Mouse (Mus musculus): Measurements from ENCODE around the gene Nav1.

Gene Nav1

DNA sequence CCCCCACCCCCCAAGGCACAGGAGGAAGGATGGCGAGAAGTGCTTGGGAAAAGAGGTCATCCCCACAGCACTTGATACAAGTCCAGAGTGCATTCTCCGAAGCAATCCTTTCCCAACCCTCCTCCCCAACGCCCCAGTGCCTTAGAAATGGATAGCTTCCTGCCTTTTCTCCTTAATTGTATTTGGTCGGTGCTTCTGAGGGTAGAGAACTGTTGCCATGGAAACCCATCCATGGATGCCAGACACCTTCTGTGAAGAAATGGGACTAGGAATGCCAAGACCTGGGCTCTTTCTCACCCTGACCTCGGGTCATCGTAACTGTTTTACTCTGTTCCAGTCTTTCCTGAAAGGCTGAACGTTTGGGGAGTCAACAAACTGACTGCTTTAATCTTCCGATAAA is 26.1 kb downstream of the Nav1 start:
- no peak for DNase-seq

DNA sequence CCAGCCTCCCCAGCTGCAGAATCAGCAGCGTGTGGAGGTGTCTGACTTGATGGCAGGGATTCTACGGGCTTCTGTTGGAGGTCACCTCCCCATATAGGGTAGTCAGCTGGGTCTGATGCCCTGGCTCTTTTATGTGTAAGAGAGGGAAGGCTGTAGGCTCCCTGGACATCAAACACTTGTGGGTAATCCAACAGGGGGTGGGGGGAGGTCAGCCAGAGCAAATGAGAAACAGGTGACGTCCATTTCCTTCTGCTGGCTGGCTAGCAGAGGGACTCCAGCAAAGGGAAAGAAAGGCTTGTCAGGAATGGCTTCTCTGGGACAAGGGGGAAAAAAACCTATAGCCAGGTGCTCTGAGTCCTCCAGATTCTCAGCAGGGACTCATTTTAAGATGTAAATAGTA is 28.0 kb downstream of the Nav1 start:
- no peak for DNase-seq

DNA sequence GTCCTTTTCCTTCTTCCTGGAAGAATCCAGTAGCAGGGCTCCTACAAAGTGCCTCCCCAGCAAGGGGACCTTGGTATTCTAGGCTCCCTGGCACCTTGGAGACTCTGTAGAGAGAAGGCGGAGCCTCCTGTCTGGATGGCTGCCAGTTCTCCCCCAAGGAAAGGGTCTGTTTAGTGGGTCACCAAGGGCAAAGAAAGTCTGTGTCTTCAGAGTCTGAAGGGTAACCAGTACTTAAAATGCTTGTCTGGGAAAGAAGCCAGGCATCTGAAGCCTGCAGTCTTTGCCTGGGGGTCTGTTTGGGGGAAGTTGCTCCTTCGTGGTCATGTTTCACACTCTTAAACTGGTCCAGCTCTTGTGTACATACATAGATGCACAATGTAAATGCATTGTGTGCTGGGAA is 29.3 kb downstream of the Nav1 start:
- no peak for DNase-seq

DNA sequence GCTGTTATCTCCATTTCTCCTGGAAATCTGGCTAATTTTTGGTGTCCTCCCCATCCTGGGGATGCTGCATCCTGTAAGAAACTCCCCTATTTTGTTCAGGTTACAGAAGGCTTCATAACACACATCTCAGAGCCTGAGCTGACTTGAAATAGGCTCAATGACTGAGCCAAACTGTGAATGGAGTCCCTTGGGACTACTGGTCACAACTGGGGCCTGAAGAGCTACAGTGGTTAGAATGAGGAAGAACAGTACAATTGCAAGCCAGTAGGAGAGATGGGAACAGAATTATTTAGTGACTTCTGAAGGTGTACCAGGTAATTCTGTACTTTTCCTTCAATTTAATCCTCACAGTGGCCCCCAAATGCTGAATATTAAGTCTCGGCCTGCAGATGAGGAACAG is 31.7 kb downstream of the Nav1 start:
- DNase-seq = no peak

DNA sequence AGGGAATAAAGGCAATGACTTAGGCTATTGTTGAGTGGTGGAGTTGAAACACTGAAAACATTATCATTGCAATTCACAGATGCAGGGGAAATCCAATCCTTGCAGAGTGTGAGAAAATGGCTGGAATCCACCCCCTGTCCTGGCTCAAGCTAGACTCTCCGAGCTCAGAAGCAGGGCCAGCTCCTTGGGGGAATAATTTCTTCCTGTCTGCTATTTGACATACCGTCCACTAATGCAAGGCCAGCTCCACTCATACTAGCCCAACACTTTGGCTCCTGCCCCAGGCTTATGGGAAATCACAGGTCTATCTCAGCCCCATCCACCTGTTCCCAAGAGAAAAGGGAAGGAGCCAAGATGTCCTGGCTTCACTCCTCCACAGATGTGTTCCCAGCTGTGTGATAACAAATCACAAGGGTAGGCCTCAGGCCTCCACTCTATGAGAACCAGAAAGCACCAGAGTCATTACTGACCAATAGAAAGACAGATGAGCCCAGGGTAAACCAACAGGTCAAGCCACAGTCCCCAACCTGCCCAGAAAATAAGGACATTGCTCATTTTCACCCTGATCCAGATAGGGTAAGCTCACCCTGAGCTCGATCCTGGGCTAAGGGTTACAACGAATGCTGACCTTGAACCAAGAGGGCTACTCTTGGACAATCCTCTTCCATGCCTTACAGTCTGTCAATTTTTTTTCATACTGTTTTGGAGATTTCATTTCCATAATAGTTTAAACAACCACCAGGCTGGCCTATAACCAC is 32.5 kb downstream of the Nav1 start:
- DNase-seq = no peak

GRCm38 (mm10) chr1:135572139-135572892 is 34.8 kb downstream of the Nav1 start:
- DNase-seq = no peak

DNA sequence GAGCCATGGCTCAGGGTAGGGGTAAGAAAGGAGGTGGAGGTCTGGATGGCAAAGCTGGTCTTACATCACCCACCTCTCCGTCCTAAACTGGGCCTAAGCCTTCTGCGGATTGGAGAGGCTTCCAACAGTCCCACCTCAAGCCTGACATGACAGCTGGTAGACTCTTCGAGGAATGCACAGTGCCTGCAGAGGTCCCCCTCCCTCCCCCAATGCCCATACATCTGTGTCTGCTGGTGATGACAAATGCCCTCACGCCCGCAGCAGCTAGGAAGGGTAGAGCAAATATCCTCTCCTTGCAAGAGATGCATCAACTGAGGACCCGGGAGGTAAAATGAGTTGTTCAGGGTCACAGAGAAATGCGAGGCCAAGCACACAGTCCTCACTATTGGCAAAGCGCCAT is 39.0 kb downstream of the Nav1 start:
- no peak for DNase-seq

GRCm38 (mm10) chr1:135566611-135567010 is 40.5 kb downstream of the Nav1 start:
- DNase-seq = peak; percentile 79

DNA sequence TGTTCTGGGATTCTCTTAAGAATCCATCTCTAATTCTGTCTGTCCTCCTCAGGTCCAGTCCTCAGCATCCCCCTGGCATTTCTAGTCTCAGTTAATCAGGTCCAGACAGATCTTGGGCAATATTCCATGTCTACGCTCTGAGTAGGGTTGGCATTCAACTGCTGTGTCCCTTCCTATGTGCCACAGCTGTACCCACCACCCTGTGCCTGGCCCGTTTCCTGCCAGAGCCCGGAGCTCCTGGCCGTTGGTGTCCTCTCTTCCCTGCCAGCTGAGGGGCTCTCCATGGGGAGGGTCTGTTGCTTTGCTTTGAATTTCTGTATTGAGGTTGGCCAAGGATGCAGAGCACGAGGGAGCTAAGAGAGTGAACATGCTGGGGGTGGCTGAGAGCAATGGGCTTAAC is 41.3 kb downstream of the Nav1 start:
- DNase-seq = no peak

DNA sequence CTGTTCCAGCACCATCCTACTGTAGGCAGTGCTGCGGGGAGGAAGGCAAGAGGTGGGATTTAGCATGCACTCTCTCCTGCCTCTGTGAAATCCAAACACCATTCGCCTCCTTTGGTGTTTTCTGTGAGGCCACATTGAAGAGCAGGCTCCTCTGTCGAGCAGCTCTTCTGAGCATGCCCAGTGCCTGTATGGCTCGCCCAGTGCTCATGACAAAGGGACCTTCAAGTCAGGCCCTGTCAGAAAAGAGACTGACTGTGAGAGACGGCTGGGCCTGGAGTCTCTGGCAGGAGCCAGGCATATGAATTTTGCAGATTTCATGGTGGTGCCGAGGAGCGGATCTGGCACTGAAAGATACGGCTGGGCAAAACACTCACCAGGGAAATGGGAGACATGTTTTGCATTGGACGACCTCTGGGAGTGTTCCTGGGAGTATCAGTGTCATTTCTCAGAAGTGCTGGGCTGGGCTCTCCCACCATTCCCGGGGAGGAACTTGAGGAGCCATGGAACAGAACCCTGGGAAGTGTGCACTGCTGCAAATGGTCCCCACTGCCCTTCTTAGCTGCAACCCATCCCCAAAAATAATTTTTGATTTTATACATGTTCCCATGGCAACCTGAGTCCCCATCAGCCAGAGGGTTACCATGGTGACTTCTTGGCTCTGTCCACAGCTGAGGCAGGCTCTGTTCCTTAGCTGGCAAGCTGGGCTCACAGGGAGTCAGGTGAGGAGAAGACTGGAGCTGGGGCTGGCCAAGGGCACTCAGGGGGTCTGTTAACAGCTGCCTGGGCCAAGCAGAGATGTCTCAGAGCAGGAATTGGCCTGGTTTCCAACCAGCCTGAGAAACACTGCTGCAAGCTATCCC is 42.2 kb downstream of the Nav1 start:
- peak; percentile 62 for DNase-seq

DNA sequence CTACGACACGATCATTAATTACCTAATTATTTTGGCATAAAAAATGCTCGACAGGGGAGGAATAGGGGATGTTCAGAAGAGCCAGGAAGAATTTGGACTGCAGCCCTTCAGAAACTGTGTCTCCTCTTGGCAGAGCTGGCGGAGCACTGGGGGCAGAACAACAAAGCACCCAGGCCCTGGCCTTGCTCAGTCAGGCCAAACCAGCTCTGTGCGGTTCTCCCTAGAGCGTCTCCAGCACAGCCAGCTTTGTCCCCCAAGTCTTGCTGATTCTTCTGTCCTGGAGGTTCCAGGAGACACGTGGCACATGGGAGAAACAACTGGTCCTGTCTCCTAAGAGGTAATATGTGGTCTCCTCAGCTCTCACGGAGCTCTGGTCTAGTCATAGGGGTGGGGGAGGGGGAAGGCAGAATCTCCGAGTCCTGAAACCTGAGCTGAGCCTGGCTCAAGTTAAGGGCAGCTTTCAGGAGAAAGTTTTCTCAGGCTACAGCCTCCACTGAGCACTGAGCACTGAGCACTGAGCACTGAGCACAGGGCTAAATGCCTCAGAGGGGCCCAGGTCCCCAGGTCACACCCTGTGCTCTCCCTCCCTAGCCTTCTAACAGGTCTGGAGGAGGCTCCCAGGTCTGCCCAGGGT is 43.2 kb downstream of the Nav1 start:
- no peak for DNase-seq

- no peak for DNase-seq
These were observed 44.0 kb downstream of the Nav1 start for GRCm38 (mm10) chr1:135562982-135563650.

DNA sequence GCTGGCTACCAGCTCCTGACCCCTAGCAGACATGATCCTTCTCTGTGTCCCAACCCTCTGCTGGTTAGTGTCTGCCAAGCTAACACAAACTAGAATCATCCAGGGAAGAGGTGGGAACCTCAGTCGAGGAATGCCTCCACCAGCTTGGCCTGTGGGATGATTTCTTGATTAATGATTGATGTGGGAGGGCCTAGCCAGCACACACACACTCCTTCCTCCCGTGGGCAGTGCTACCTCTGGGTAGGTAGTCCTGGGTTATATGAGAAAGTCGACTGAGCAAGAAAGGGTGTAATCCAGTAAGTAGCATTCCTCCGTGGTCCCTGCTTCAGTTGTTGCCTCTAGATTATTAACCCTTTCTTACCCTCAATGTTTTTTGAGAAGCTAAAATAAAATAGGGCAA is 45.0 kb downstream of the Nav1 start:
- no peak for DNase-seq

- no peak for DNase-seq
These were observed 45.8 kb downstream of the Nav1 start for GRCm38 (mm10) chr1:135561282-135561681.

- DNase-seq = no peak
These were observed 49.1 kb downstream of the Nav1 start for GRCm38 (mm10) chr1:135557976-135558375.

DNA sequence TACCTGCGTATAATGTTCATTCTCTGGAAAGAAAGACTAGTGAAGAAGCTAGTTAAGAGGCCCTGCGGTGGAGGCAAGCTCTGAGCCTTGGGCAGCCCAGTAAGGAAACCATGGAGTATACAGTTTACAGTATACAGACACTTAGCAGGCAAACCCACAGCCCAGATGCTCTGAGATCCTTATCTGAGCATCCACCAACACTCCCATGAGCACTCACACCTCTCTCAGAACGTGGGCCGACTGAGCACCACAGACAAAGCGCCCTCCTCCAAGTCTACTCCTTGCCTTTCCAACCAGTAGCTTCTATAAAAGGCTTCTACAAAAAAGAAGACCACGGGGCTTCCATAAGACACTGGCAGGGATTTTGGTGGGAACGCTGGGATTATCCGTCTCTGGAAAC is 51.2 kb downstream of the Nav1 start:
- peak; percentile 65 for DNase-seq

- DNase-seq = no peak
These were observed 52.3 kb downstream of the Nav1 start for GRCm38 (mm10) chr1:135554632-135555260.

- DNase-seq = no peak
These were observed 53.5 kb downstream of the Nav1 start for GRCm38 (mm10) chr1:135553615-135554014.

DNA sequence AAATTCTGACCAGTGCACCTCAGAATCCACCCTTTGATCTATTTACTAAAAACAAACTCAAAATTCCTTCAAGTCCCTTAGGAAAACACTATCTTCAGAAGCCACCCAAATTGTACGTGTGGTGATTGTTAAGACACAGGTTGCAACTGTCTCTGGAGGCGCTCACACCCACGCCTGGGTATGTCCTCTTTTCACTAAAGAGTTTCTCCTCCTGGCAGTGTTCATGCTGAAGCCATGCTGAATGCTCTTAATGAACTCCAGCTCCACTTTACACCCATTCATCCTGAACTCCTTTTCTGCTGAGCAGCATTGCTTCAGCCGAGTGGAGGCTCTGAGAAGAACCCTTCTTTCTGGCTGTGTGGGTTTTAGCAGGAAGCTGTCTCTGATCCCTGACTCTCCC is 53.9 kb downstream of the Nav1 start:
- DNase-seq = no peak

- DNase-seq = no peak
These were observed 56.2 kb downstream of the Nav1 start for GRCm38 (mm10) chr1:135550886-135551285.

DNA sequence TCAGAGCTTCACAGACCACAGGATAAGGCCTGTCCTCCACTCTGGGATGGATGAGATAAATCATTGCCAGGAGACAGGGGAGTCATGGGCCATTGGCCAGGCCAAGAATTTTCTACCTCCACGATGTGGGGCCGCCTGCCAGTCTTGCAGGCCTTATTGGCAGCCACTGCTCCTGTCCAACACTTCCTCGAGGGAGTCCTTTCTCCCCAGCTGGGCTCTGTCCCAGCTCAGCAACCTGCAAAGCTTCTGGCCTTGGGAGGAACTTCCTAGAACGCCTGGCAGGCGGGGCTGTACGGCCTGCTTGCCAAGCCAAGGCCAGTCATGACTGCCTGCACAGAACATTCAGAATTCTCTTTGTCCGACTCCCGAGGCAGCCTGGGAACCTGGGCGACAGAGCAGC is 58.3 kb downstream of the Nav1 start:
- no peak for DNase-seq

DNA sequence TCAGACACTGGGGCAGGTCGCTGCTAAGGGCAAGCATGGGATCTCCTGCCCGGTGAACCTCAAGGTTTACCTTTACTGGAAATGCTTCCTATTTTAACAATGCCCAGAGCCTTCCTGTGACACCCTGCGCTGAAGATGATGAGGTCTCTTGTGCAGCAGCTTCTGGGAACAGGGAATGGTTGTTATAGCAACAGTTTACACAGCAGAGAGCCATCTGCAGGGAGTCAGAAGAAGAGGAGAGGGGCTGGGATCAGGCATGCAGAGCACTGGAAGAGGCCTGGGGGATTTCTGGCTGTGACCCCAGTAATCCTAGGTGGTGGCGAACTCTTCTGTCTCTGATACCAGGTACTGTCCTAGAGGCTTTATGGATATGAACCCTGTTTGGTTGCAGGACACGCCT is 61.0 kb downstream of the Nav1 start:
- no peak for DNase-seq

Data from right cerebral cortex, postnatal 25 days (tissue).